Comparison of ENCODE assay signal across 8 mouse cellular contexts in genomic region chr17:49472626-49473025, GRCm38 (mm10). TPM values are rescaled to one million over a fixed set of nuclear protein-coding genes. Genes with fewer than 3 reads are reported as not detected.
DNase-seq lines count a peak whose midpoint lies in the region.
"Had no signal": no experiment of that assay in that cellular context is flagged by ENCODE, and none has a peak within 500 bp of the region (broad histone marks: within the 10 kb centered on the region; RNA-seq: fewer than 3 reads in every experiment).

No protein-coding gene starts in this region.

- peak; percentile 61 for DNase-seq in 3T3-L1 (ENCODE audit: low read depth, low spot score)
- DNase-seq in Muller cell, postnatal 12 days (ENCODE audit: inconsistent ontology term): peak; percentile 90
- peak; percentile 22 to 23 for DNase-seq in heart, adult 9 months (ENCODE audit: low spot score in 2 of 2)
- peak; percentile 41 for DNase-seq in kidney, postnatal 14 days
- no peak for DNase-seq in adrenal gland, adult 18-20 months (ENCODE audit: low spot score in 2 of 2)
- no peak for DNase-seq in right cerebral cortex, postnatal 10 days (ENCODE audit: low spot score in 2 of 2)
- DNase-seq in yolk sac, embryonic 10.5 days (ENCODE audit: low spot score): no peak
- DNase-seq: lung, embryonic 14.5 days had no signal

RNA-seq across cellular contexts. Expression of gene Mocs1, which starts 44.5 kb away (rescaled TPM):
- 10 to 100 TPM; 30.5 to 40.9 TPM for total RNA-seq in adrenal gland, adult 18-20 months (2021)

Comparison
In these comparisons a context has a peak if more than half of its experiments do, and no peak if none do; other contexts are left out.
1. DNase-seq: peak in 3T3-L1 (single experiment), Muller cell, postnatal 12 days (single experiment), heart, adult 9 months (2 of 2) and kidney, postnatal 14 days (single experiment); none in adrenal gland, adult 18-20 months (0 of 2), right cerebral cortex, postnatal 10 days (0 of 2) and yolk sac, embryonic 10.5 days (single experiment).